Mouse (Mus musculus) gonadal fat pad, adult 2 months (tissue): Measurements from ENCODE around the gene Tomm5. TPM values are rescaled to one million over a fixed set of nuclear protein-coding genes. Genes with fewer than 3 reads are reported as not detected.
"Not testable (repeated sequence)": the region's sequence is repeated elsewhere in the genome, so short reads cannot be mapped to it uniquely, and the experiment has no call there.

Experiments used
- DNase-seq: peaks from one replicate; pipeline ENCODE4 v3.0.0-alpha.2; 2012; ENCODE audit warnings: low read depth
- polyA plus RNA-seq: library from polyadenylated mRNA; depleted of rRNA; stranded (reverse); fragments of >200 nt; gene quantifications from 2 replicates; pipeline ENCODE4 v1.2.3, GENCODE M21; 2012; rRNA removed

Gene Tomm5
- polyA plus RNA-seq, result 68.9 and 86.6 TPM in 2 replicates

DNA sequence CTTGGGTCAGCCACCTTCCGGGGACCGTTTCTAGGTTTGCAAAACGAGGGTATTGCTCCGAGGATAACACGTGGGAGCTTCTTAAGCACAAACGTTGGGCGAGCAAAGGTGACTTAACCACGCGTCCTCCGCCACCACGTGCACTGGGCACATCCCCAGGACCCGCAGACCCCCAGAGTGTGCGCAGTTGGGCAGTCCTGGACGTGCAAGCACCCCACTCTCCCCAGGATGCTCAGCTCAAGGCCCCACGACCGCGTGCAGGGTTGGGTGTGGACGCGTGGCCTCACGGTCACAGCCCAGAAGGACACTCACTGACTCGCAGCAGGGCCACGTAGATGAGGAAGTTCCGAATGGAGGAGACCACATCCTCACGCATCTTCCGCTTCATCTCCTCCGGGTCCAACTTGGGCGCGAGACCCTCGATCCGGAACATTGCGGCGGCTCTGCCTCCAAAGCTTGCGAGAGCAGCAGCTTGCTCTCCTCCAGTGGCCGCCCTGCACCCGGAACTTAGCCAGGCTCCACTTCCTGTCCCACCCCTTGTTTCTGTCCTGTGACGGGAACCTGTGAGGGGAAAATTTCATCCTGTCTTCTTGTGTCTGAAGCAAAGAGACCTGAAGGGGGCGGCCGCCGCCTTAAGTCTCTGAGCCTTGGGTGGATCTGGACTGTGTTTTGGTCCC is at the start of gene Tomm5:
Gene Tomm5, minus strand, starts transcription at position 514 of the 677 bp plus-strand sequence.
- DNase-seq, result peak; percentile 67

DNA sequence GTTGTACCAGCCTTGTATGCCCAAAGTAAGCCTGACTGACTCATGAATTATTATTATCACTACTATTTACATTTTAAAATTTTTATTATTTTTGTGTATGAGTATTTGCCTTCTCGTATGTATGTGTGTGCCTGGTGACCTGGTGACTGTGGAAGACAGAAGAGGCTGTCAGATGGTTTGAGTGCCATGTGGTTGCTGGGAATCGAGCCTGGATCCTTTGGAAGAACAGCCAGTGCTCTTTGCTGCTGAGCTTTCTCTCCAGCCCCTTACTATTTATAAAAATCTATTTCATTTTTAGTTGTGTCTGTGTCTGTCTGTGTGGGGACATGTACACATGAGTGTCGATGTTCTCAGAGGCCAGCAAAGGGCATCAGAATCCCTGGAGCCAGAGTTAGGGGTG is 48.5 kb upstream of the Tomm5 start:
- DNase-seq, result no peak

DNA sequence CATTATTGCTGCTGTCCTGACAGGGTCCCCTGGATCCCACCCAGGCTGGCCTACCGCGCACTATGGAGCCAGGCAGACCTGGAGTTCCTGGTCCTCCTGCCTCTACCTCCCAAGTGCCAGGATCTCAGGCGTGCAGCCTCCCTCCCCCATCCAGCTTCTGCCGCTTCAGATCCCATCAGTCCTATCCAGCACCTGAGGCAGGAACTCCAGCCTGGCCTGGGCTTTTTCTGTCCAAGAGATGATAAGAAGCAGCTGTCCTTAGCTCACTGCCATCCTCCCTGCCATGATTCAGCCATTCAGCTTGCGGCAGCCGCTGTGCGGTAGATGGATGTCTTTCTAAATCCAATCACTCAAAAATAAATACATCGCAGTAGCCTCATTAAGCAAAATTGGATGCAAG is 35.1 kb upstream of the Tomm5 start:
- DNase-seq, result no peak

DNA sequence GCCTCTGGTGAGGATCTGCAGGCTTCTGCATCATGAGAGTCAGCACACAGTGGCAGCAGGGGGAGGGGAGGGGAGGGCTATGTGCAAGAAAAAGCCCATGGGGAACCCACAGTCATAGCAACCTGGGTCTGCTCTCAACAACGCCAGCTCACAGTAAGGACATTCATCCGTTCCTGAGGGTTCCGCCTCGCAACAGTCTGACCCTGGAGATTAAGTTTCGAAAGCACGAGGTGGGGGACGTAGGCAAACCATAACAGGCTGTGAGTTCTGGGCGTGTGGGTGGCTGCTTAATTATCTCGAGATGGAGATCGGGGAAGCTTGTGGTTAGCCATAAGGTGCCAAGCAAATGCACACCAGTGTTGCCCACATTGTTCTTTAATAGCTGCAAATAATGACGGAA is 34.5 kb upstream of the Tomm5 start:
- no peak for DNase-seq

DNA sequence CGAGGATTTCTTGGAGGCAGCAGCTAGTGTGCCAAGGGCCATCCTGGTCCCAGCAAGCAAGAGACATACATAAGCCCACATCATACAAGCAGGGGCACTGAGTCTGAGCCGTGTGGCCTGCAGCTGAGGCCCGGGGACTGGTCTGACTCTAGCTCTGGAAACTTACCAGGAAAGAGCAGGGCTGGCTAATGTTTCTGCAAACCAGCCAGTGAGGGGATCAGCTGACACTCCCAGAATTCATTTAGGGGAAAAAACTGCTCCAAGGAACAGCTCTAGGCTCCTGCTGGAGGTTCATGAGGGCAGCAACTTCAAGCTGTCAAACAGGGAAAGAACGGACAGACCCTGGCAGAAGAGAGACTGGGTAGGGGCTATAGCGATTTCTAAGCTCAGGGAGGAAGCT is 33.9 kb upstream of the Tomm5 start:
- DNase-seq, result no peak

DNA sequence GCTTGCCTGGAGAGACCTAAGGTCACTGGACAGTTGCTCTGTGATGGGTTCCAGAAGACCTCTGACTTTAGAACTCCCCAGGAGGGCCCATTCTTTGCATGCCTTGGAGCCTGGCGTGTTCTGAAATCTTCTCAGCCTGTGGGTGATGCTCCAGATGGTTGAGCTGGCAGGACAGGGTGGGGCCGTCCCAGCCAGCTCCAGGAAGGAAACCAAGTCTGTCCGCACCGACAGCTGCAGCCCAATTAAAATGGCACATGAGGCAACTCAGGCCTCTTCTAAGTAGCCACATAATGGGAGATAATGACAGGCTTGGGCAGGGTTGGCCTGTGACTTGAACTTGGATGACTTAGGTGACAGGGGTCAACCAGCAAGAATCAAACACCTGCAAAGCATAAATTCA is 29.7 kb upstream of the Tomm5 start:
- DNase-seq, result no peak

DNA sequence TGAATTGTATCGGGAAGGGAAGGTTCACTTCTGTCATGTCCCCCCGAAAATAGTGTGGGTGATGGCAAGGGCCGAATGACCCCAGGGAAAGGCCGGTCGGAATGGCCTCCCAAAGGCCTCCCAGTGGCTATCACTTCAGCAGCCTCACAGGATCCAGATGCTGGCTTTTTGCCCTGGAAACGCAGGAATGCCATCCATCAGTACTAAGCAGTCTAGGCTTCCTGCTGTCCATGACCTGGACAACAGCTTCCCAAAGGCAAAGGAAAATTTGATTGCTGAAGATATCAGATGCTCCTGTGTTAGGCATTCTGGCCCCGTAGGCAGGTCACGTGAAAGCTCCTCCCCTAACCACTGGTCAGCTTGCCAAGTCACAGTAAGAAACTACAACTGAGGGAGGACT is 26.6 kb upstream of the Tomm5 start:
- no peak for DNase-seq

DNA sequence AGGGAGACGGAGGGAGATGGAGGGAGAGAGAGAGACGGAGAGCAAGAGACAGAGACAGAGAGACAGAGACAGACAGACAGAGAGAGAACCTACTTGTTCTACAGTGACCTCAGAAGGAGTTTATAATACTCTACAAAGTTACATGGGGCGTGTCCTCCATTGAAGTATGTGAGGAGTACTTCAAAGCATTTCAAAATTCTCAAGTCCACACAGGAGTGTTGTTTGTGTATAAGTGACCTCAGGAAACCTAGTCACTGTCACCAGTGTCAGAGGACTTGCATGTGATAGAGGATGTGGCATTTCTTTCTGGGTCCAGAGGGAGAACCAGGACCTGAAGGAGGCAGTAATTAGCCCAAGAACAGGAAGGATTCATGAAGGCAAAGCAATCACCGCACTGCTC is 23.1 kb upstream of the Tomm5 start:
- no peak for DNase-seq

DNA sequence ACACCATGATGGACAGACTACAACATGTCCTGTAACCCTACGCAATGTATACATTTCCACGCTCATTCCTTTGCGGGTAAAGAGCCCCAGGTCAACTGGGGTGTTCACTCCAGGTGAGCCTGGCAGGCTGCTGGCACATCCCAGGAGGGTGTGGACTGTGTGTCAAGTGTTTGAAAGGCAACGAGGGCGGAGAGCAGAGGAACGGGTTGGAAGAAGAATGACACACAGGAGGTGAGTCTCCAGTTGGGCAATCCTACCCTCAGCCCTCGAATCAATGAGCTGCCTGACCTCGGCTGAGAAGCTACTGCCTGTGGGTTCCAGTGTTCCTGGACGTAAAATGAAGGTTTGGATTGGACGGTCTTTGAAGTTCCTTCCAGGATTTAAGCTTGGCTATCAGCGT is 13.4 kb upstream of the Tomm5 start:
- peak; percentile 57 for DNase-seq

DNA sequence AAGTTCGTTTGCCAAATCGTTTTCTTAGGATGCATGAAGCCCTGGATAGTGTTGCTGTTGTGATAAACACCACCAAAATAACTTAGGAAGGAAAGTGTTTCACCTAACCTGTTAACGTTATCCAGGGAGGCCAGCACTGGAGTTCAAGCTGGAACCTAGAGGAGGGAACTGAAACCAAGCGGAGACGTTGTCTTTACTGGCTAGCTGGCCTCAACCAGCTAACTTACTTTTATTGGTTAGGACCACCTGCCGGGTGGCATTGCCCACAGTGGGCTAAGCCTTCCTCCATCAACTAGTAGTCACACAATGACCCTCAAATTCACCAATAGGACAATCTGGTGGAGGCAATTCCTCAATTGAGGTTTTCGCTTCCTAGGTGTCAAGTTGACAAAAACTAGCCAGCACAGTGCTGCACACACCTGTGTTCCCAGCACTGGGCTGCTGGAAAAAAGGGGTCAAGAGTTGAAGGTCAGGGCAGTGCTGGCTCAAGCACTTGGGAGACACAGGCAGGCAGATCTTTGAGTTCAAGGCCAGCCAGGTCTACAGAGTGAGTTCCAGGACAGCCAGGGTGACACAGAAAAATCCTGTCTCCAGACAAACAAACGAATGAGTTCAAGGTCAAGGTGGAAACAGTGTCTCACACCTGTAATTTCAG is 669 bp upstream of the Tomm5 start:
- no peak for DNase-seq

DNA sequence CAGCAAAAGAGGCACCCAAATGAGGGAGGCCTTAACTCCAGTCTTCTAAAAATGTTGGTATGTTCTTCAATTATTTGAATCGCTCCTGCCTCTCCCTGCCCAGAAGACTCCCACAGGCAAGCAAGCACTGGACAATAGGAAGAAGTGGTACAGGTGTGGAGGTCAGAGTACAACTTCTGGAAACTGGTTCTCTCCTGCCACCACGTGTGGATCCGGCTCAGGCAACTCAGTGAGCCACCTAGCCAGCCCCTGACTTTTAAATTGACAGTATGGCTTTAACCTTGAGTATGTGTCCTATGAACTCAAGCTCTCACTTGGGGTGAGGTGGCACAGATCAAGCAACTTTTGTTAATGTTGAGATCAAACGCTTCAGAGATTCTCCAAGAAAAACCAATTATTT is 848 bp downstream of the Tomm5 start:
- no peak for DNase-seq

DNA sequence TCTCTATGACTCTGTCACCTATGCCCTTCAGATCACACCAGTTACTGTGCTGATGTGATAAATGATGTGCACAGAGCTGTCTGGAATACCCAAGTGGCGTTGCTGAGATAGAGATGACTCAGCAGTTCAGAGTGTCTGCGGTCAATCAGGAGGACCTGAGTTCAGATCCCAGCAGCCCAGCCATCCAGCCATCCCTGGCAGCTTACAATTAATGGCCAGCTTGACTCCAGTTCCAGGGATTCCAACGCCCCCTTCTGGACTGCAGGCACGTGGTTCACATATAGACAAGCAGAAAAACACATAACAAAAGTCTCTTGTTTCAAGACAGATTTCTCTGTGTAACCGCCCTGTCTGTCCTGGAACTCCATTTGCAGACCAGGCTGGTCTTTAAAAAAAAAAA is 1.5 kb downstream of the Tomm5 start:
- DNase-seq, result no peak

DNA sequence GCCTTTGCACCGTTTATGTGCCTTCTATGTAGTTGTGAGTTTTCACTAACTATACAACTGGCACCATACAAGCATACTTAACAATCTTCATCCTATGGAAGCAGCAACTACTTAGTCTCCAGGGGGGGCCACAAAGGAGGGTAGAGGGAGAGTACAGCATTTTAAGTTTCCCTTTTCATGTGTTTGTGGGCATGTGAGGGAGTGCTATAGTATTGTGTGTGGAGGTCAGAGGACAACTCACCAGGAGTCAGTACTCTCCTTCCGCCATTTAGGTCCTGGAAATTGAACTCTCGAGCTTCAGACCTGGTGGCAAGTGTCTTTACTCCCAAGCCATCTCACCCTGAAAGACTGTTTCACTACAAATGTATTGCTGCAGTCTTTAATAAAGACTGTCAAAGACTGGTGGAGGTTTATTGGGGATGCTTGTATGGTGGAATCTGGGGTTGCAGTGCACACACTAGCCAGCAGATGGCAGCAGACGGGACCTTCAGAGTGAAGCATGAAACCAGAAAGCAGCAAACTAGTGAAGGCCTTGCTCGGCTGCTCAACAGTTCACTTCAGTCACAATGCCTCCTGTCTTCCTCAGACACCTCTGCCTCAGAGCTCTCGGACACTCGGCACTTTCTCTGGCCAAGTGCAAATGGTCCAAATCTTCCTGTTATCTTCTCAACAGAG is 10.6 kb downstream of the Tomm5 start:
- DNase-seq, result no peak

DNA sequence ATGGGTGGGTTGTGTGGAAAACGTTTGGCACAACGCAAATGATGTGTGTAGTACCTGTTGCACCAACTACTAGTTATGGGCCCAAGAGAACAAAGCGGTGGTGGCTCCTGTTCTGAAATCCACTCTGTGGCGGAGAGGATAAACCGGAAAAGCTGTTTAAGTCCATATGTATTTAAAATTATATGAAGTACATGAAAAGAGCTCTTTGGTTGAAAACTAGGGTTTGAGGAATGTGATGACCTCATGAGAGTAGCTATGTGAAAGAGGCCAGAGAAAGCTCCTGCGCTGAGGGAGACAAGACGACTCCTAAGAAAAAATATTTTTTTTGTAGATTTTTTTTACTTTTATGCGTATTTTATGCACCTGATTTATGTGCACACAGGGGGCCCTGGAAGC is 23.0 kb downstream of the Tomm5 start:
- no peak for DNase-seq

DNA sequence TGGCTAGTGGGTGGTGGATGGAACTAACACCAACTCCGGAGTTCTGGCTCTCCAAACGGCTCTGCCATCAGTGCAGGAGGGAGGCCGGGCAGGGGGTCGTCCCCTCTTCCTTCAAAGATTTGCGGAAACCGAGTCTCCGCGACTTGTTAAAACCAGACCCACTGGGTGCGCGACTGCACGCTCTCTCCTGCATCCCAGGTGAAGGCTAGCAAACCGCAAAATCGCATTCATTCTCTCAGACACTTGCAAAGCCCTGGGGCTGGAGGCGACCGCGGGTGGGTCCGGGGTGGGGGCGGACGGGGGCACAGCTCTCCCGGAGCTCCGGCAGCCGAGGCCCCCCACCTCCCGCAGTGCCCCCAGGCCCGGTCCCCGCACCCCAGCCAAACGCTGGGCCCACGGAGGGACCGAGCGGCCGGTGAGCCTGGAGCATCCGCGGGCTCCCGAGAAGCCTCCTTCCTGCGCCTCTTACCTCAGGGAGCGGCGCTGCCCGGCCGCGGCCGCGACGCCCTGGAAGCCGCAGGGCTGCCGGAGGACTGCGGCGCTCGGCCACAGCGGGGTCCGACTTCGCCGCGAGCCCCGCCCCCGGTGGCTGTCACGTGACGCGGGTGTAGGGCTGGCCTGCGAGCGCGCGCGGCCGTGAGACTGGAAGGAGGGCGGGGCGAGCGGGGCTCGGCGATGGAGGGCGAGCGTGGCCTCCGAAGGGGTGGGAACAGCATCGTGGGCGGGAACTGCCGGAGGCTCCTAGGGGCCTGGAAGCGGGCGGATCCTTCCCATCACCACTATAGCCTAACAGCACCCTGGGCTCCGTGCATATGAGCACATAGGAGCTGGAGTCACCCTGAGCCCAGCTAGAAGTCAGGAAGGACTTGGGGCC is 23.7 kb downstream of the Tomm5 start, which contains the start of gene Fbxo10:
Gene Fbxo10, minus strand, starts transcription at position 584 of the 874 bp plus-strand sequence.
- DNase-seq, result no peak

DNA sequence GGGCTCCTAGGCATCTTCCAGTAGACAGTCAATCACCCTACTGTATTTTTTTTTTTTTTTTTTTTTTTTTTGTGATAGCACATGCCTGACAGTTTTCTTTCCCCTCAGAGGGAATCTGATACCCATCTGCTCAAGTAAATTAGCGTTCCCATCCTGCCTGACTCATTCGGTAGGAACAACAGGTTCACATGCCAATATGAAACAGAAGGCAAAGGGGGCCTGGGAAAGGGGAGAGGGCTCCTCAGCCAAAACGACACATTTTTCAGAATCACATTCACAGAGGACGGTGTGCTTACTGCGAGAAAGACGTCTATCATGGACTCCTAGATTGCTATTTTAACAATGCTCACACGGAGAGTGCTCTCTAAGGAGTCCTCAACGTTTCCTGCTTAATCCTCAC is 24.4 kb downstream of the Tomm5 start:
- no peak for DNase-seq

DNA sequence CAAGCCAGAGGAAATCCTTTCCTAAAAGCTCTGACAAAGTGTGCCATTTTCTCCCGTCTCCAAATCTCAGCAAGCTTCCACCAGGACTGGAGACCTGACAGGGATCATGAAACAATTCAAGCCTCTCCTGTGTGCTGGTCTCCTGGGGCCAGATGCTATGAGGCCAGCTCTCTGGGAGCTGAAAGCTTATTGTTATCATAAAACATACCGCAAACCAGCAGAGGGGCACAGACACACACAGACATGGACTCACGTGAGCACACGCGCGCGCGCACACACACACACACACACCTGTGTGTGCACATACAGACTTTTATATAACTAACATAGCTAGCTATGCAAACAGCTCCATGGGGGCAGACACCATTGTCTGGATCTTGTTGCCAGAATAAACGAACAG is 25.0 kb downstream of the Tomm5 start:
- no peak for DNase-seq

DNA sequence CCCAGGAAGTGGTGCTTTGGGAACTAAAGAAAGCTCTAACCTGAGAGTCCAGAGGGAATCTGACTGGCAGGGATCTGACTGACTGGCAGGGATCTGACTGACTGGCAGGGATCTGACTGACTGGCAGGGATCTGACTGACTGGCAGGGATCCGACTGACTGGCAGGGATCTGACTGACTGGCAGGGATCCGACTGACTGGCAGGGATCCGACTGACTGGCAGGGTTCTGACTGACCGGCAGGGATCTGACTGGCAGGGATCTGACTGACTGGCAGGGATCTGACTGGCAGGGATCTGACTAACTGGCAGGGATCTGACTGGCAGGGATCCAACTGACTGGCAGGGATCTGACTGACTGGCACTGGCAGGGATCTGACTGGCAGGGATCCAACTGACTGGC is 26.9 kb downstream of the Tomm5 start:
- not testable (repeated sequence) for DNase-seq

DNA sequence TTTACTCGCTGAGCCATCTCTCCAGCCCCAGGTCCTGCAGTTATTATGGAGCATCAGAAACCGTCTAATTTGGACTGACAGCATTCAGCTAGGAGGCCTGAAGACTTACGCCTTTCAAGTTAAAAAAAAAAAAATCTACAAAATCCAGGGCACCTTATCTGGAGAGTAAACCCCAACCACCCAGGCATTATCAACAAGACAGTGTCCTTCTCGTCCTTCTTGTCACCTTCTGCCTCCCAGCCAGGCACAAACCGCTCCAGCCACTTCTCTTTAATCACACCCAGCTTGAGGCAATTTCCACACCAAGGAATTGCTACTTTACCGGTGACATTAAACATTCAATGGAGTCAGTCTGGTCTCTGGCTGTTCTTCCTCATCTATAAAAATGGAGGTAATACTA is 34.4 kb downstream of the Tomm5 start:
- no peak for DNase-seq

DNA sequence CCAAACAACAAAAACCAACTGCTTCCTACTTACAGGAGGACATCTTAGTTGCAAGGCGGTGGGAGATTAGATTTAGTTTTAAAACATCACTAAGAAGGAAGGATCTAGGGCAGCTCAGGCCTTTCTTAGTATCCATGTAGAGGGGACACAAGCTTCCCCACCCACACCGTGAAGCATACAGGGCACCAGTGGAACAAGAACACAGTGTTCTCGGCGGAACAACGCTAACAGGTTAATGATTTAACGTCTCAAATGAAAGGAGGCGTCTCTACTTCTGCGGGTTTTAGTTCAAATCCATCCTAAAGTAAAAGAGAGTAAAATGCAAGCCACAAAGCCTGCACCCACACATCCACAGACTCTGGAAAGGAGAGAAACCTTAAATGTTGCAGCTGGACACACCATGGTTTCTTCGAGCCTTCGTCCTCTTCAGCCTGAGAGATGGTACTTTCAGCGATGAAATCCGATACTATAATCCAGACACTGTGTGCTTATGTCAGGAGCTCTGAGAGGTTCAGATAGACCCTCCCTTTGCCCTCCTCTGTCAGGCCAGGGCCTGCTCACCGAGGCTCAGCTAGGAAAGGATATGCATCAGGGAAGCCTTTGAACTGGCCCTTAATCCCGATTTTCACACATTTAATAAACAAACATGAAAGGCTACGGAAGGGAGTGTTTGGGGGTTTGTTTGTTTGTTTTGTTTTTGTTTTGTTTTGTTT is 35.5 kb downstream of the Tomm5 start:
- DNase-seq, result no peak

DNA sequence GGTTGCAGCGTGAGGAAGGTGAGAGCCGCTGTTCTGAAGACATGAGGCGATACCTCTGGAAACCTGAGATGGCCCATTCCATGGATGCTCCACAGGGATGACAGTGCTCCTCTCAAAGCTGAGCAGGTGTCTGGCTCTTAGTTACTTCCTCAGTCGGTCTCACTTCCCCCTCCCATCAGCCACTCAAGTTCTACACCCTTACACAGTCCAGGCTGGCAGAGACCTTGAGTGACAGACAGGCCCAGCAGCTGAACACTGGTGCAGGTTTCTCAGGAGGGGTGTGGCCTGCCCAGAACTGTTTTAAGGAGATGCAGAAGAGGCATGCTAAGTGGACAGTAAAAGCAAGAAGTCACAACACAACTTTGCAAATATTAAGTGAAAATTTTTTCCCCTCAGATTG is 40.2 kb downstream of the Tomm5 start:
- no peak for DNase-seq
